Mouse (Mus musculus): ENCODE data around the gene Arsg. TPM values are rescaled to one million over a fixed set of nuclear protein-coding genes. Genes with fewer than 3 reads are reported as not detected.

Arsg gene
- polyA plus RNA-seq, 1 experiment, result 0.51 TPM

GRCm38 (mm10) chr11:109443468-109444263, 29.5 kb upstream of the Arsg start:
- Histone ChIP-seq H3K79me2 (ENCODE audit: control insufficient read depth, insufficient read depth) (no peaks in the 10 kb centered on the region), H3K36me3 (ENCODE audit: control insufficient read depth, insufficient read depth) (no peaks in the 10 kb centered on the region), H3K79me3 (ENCODE audit: low read depth) (no peaks in the 10 kb centered on the region), H3ac (ENCODE audit: control insufficient read depth, insufficient read length, low read depth) (no peak overlapping the region), H3K4me3 (ENCODE audit: insufficient read depth, poor library complexity, severe bottlenecking) (no peak overlapping the region), H3K27me3 (ENCODE audit: control insufficient read depth, insufficient read depth, insufficient read length) (no peaks in the 10 kb centered on the region)
- no peak for TF ChIP-seq MYOG (IDR thresholded peaks at IDR 0.05; ENCODE audit: control insufficient read depth, extremely low read depth, insufficient read length)
- no peak for TF ChIP-seq MYOD1 (IDR thresholded peaks at IDR 0.05; ENCODE audit: control insufficient read depth, insufficient read length, low read depth)
- TF ChIP-seq USF1 (IDR thresholded peaks at IDR 0.05; ENCODE audit: low read depth), result no peak
- no peak for TF ChIP-seq CEBPB (IDR thresholded peaks at IDR 0.05; ENCODE audit: low read depth)
- TF ChIP-seq MAX (IDR thresholded peaks at IDR 0.05), result no peak
- no peak for TF ChIP-seq CTCF (IDR thresholded peaks at IDR 0.05; ENCODE audit: control insufficient read depth, insufficient read depth, insufficient read length)
- no peak for TF ChIP-seq FOSL1 (IDR thresholded peaks at IDR 0.05; ENCODE audit: insufficient read depth, low read length, poor library complexity, severe bottlenecking)

- H3ac ChIP-seq (ENCODE audit: control insufficient read depth, insufficient read length, low read depth), result no peak overlapping the region
- H3K79me2 ChIP-seq (ENCODE audit: control insufficient read depth, insufficient read depth), result no peaks in the 10 kb centered on the region
- H3K27me3 ChIP-seq (ENCODE audit: control insufficient read depth, insufficient read depth, insufficient read length), result no peaks in the 10 kb centered on the region
- H3K36me3 ChIP-seq (ENCODE audit: control insufficient read depth, insufficient read depth), result no peaks in the 10 kb centered on the region
- no peaks in the 10 kb centered on the region for H3K79me3 ChIP-seq (ENCODE audit: low read depth)
- H3K4me3 ChIP-seq (ENCODE audit: insufficient read depth, poor library complexity, severe bottlenecking), result no peak overlapping the region
- TF ChIP-seq MAX (IDR thresholded peaks at IDR 0.05) (no peak), USF1 (IDR thresholded peaks at IDR 0.05; ENCODE audit: low read depth) (no peak), MYOG (IDR thresholded peaks at IDR 0.05; ENCODE audit: control insufficient read depth, extremely low read depth, insufficient read length) (no peak), MYOD1 (IDR thresholded peaks at IDR 0.05; ENCODE audit: control insufficient read depth, insufficient read length, low read depth) (no peak), CTCF (IDR thresholded peaks at IDR 0.05; ENCODE audit: control insufficient read depth, insufficient read depth, insufficient read length) (no peak), CEBPB (IDR thresholded peaks at IDR 0.05; ENCODE audit: low read depth) (no peak), FOSL1 (IDR thresholded peaks at IDR 0.05; ENCODE audit: insufficient read depth, low read length, poor library complexity, severe bottlenecking) (no peak)
Measured at GRCm38 (mm10) chr11:109444600-109444999, 28.6 kb upstream of the Arsg start.

DNA sequence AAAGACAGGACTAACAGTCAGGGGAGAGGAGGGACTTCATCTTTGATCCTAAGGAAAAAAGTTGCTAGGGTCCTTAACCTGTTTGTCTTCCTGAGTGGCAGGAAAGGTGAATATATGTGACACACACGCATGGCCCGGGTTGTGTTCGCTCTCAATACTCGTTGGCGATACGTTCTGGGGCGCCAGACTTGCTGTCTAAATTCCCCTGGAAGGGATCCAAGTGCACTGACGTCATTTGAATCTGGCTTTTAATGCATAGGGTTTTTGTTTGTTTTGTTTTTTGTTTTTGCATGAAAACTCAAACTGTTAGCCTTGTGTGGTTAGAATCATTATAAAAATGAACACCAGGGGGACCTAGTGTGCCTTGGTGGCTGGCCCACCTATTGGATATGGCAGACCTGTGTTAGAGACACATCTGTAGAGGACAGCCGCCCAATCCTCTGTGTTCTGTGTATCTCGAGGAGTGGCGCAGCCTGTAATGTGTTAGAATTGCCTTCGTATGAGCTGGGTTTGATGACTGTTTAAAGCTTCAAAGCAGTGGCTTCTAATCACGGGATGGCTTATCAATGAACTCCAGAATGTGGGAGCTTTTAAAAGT, 27.6 kb upstream of the Arsg start:
- H3K4me3 ChIP-seq (ENCODE audit: insufficient read depth, poor library complexity, severe bottlenecking), result no peak overlapping the region
- H3K79me2 ChIP-seq (ENCODE audit: control insufficient read depth, insufficient read depth), result no peaks in the 10 kb centered on the region
- no peaks in the 10 kb centered on the region for H3K36me3 ChIP-seq (ENCODE audit: control insufficient read depth, insufficient read depth)
- H3K27me3 ChIP-seq (ENCODE audit: control insufficient read depth, insufficient read depth, insufficient read length), result no peaks in the 10 kb centered on the region
- H3K79me3 ChIP-seq (ENCODE audit: low read depth), result no peaks in the 10 kb centered on the region
- no peak overlapping the region for H3ac ChIP-seq (ENCODE audit: control insufficient read depth, insufficient read length, low read depth)
- TF ChIP-seq MYOD1 (IDR thresholded peaks at IDR 0.05; ENCODE audit: control insufficient read depth, insufficient read length, low read depth) (no peak), USF1 (IDR thresholded peaks at IDR 0.05; ENCODE audit: low read depth) (no peak), CTCF (IDR thresholded peaks at IDR 0.05; ENCODE audit: control insufficient read depth, insufficient read depth, insufficient read length) (no peak), FOSL1 (IDR thresholded peaks at IDR 0.05; ENCODE audit: insufficient read depth, low read length, poor library complexity, severe bottlenecking) (no peak), MAX (IDR thresholded peaks at IDR 0.05) (no peak)

GRCm38 (mm10) chr11:109451169-109451568, 22.0 kb upstream of the Arsg start:
- no peaks in the 10 kb centered on the region for H3K27me3 ChIP-seq (ENCODE audit: control insufficient read depth, insufficient read depth, insufficient read length)
- H3K4me3 ChIP-seq (ENCODE audit: insufficient read depth, poor library complexity, severe bottlenecking), result no peak overlapping the region
- H3K36me3 ChIP-seq (ENCODE audit: control insufficient read depth, insufficient read depth), result no peaks in the 10 kb centered on the region
- TF ChIP-seq FOSL1 (IDR thresholded peaks at IDR 0.05; ENCODE audit: insufficient read depth, low read length, poor library complexity, severe bottlenecking) (no peak), MYOD1 (IDR thresholded peaks at IDR 0.05; ENCODE audit: control insufficient read depth, insufficient read length, low read depth) (no peak), CEBPB (IDR thresholded peaks at IDR 0.05; ENCODE audit: low read depth) (no peak), USF1 (IDR thresholded peaks at IDR 0.05; ENCODE audit: low read depth) (no peak), MAX (IDR thresholded peaks at IDR 0.05) (no peak), CTCF (IDR thresholded peaks at IDR 0.05; ENCODE audit: control insufficient read depth, insufficient read depth, insufficient read length) (no peak), MYOG (IDR thresholded peaks at IDR 0.05; ENCODE audit: control insufficient read depth, extremely low read depth, insufficient read length) (no peak)
- H3K79me3 ChIP-seq (ENCODE audit: low read depth), result no peaks in the 10 kb centered on the region
- no peak overlapping the region for H3ac ChIP-seq (ENCODE audit: control insufficient read depth, insufficient read length, low read depth)
- no peaks in the 10 kb centered on the region for H3K79me2 ChIP-seq (ENCODE audit: control insufficient read depth, insufficient read depth)

DNA sequence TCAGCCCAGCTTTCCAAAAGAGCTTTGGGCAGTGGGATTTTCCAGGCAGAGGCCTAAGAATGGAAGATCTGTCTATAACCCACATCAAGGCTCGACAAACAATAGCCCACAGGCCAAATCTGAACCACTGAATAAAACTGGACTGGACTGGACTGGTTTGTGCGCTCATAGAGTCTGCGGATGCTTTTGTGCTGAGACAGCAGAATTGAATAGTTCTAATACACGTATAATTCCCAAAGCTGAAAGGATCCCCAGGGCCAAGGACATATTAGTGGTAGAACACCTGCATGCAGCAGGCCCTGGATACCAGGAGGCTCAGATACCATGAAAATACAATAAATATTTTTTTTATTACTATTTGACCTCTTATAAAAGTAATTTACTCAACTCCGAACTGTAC, 16.9 kb upstream of the Arsg start:
- TF ChIP-seq CEBPB (IDR thresholded peaks at IDR 0.05; ENCODE audit: low read depth), result no peak
- TF ChIP-seq MYOG (IDR thresholded peaks at IDR 0.05; ENCODE audit: control insufficient read depth, extremely low read depth, insufficient read length), result no peak
- no peak for TF ChIP-seq USF1 (IDR thresholded peaks at IDR 0.05; ENCODE audit: low read depth)
- TF ChIP-seq FOSL1 (IDR thresholded peaks at IDR 0.05; ENCODE audit: insufficient read depth, low read length, poor library complexity, severe bottlenecking), result no peak
- TF ChIP-seq MYOD1 (IDR thresholded peaks at IDR 0.05; ENCODE audit: control insufficient read depth, insufficient read length, low read depth), result no peak
- TF ChIP-seq MAX (IDR thresholded peaks at IDR 0.05), result no peak
- TF ChIP-seq CTCF (IDR thresholded peaks at IDR 0.05; ENCODE audit: control insufficient read depth, insufficient read depth, insufficient read length), result no peak
- Histone ChIP-seq H3K27me3 (ENCODE audit: control insufficient read depth, insufficient read depth, insufficient read length) (no peaks in the 10 kb centered on the region), H3K36me3 (ENCODE audit: control insufficient read depth, insufficient read depth) (no peaks in the 10 kb centered on the region), H3K79me2 (ENCODE audit: control insufficient read depth, insufficient read depth) (no peaks in the 10 kb centered on the region), H3ac (ENCODE audit: control insufficient read depth, insufficient read length, low read depth) (no peak overlapping the region), H3K79me3 (ENCODE audit: low read depth) (no peaks in the 10 kb centered on the region), H3K4me3 (ENCODE audit: insufficient read depth, poor library complexity, severe bottlenecking) (no peak overlapping the region)
